Mouse (Mus musculus): ENCODE measurements around the gene Clec4b2. TPM values are rescaled to one million over a fixed set of nuclear protein-coding genes. Genes with fewer than 3 reads are reported as not detected.

The Clec4b2 gene
- polyA plus RNA-seq, 1 experiment from 2014 or later = 0.12 TPM

Other genes with a start within 250 kb of the Clec4b2 start
- gene Clec4a3, start 220.4 kb upstream of the Clec4b2 start, polyA plus RNA-seq (2015; fragmentation: Nextera tagmentation; extraction: Ambion mirVana) = 5.5 and 6.8 TPM in 2 replicates
- gene Clec4a4, start 182.5 kb upstream of the Clec4b2 start, polyA plus RNA-seq (2015; fragmentation: Nextera tagmentation; extraction: Ambion mirVana) = not detected in 2 replicates
- gene Clec4b1, start 122.9 kb upstream of the Clec4b2 start, polyA plus RNA-seq (2015; fragmentation: Nextera tagmentation; extraction: Ambion mirVana) = not detected in 2 replicates
- gene Clec4a2, start 66.5 kb upstream of the Clec4b2 start, polyA plus RNA-seq (2015; fragmentation: Nextera tagmentation; extraction: Ambion mirVana) = 7.0 and 7.7 TPM in 2 replicates
- gene Clec4n, start 57.0 kb downstream of the Clec4b2 start, polyA plus RNA-seq (2015; fragmentation: Nextera tagmentation; extraction: Ambion mirVana) = 4.0 and 4.1 TPM in 2 replicates
- gene Clec4d, start 89.2 kb downstream of the Clec4b2 start, polyA plus RNA-seq (2015; fragmentation: Nextera tagmentation; extraction: Ambion mirVana) = 0.44 TPM in 1 of 2 replicates, not detected in the other
- 0.10 and 0.25 TPM in 2 replicates for gene Clec4e, start 117.0 kb downstream of the Clec4b2 start, polyA plus RNA-seq (2015; fragmentation: Nextera tagmentation; extraction: Ambion mirVana)
- gene Vmn2r19, start 135.4 kb downstream of the Clec4b2 start, polyA plus RNA-seq (2015; fragmentation: Nextera tagmentation; extraction: Ambion mirVana) = not detected in 2 replicates
- gene Vmn2r20, start 245.2 kb downstream of the Clec4b2 start, polyA plus RNA-seq (2015; fragmentation: Nextera tagmentation; extraction: Ambion mirVana) = not detected in 2 replicates